Mouse (Mus musculus) megakaryocyte, embryonic 14.5 days (primary cell): Measurements from ENCODE around the gene Mapkapk2.

Experiments used
- FLI1 ChIP-seq: IDR thresholded peaks from 2 replicates; pipeline ENCODE4 v1.6.1; 2012; ENCODE audit warnings: low read length, inconsistent platforms, mixed read lengths
- GATA1 ChIP-seq: IDR thresholded peaks from 3 replicates; pipeline ENCODE4 v1.6.1; 2012; ENCODE audit warnings: mixed read lengths, low read length, inconsistent platforms, borderline replicate concordance

DNA sequence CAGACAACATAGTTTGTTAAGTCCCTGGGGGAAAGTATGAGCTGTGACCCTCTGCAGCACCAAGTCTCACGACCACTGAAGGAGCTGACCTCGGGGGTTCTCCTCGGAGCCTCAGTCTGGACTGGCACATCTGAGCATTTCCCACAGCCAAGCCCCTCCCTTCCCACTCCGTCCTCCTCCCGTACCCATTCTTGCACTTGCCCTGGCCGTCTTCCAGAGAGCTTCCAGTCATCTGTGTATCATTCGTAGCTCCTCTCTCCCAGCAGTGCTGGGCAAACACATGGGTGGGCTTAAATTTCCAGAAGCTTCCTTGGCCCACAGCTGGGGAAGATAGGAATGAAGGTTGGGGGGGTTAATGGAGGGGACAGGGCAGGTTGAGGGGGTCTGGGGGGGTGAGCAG lies 67.4 kb downstream of the Mapkapk2 start:
- TF ChIP-seq GATA1 = no peak
- no peak for TF ChIP-seq FLI1
